Mouse (Mus musculus) kidney, adult 8-10 months (tissue): ENCODE results near the gene Mycn.

Experiments
- DNase-seq, 2 experiments: peaks; one replicate each; pipeline ENCODE4 v3.0.0; 2022

The Mycn gene

DNA sequence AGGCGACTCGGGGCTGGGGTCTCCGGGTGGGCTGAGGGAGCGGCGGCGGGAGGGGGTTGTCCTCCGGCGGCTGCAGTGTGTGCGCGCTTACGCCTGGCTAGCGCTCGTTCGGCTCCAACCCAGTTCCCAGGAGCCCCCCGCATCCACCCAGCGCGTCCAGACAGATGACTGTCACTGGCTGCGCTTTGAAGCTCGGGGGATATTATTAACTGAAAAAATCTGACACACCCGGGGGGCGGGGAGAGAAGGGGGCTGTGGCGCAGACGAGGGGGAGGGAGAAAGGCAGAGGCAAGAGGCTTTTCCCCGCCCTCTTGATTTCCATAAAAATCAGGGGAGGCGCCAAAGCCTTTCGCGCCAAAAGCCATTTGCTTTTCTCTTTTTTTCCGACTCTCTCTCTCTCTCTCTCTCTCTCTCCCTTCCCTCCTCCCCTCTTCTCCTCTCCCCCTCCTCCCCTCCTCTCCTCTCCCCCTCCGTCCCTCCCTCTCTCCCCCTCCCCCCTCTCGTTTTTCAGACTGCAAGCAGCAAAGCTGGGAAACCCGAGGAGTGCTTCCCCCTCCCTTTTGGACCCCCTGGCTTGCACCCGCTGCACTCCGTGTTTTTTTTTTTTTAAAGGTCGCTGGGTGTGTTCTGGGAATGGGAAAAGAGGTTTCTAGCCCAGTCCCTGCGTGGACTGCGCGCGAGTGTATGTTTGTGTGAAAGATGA is at the start of gene Mycn:
Mycn (minus strand) TSS at position 254 of the 703 bp plus-strand sequence.
- DNase-seq: peak; percentile 63 to 65

DNA sequence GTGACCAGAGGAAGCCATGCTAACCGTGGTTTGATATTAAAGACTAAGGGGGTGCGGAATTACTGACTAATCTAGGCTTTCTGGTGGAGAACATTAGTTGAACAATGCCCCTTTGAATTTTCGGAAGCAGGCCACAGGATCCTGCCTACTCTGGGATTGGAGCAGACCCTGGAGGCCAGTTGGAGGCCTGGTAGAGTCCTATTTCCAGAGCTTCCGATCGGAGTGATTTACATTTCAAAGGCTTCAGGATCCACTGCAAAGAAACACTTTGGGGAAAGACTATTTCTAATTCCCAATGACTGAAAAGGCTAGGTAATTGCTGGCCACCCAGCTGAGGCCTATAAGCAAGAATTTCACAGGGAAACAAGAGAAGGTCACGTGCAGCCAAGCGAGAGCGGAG is 45.7 kb upstream of the Mycn start:
- no peak for DNase-seq

DNA sequence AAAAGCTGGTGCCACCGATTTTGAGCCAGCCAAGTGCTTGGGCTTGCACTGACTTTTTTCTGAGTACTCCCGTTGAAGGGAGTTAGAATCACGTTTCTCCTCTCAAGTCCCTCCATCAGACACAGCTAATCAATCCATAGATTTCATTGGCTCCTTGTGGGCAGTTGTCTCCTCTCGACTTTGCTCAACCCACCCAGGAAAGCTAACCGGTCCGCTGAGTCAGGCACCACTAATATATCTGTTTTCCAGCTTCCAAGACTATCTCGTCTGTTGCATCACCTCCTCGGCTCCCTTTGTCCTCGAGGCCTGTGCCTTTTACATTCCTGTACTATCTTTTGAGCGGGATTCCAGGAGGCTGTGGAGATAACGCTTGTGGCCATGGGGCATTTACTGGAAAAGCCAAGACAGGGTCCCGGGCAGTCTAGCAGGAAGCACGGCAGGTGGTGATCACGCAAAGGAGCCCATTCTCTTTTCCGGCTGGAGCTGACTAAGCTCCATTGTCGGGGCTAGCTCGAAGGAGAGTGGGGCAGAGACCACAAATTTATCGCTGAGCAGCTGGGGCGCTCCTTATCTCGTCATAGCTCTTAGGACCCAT is 45.0 kb upstream of the Mycn start:
- no peak for DNase-seq

DNA sequence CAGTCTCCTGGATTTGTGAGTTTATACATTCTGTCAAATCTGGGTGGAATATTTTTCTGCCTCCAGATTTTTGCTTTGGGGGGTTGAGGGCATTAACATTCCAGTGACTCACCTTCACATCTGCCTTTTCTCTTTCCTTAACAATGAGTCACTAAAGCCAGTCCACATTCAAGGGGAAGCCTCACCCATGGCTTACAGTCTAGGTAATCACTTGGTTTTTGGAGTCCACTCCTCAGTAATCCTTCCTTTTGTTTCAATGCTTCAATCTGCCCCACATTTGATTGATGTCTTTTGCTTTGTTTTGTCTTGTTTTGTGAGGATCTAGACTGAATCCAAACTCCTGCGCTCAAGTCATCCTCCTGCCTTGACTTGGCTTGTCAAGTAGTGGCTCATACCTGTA is 41.3 kb upstream of the Mycn start:
- DNase-seq: no peak

DNA sequence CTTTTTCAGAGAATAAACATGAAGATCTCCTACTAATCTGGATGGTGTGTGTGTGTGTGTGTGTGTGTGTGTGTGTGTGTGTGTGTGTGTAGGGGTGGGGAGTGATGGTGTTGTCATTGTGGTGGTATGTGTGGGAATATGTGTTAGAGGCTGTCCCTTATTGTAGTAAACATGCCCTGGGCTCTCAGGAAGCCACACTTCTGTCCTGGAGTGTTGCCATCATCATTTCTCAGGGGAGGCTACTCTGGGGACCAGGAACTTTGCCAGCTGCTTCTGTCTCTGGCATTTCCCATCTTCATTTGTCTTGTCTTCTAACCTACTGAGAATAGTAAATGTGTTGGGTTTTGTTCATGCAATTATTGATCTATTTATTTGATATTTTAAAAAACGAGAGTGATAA is 33.7 kb upstream of the Mycn start:
- DNase-seq: peak; percentile 39 to 42

DNA sequence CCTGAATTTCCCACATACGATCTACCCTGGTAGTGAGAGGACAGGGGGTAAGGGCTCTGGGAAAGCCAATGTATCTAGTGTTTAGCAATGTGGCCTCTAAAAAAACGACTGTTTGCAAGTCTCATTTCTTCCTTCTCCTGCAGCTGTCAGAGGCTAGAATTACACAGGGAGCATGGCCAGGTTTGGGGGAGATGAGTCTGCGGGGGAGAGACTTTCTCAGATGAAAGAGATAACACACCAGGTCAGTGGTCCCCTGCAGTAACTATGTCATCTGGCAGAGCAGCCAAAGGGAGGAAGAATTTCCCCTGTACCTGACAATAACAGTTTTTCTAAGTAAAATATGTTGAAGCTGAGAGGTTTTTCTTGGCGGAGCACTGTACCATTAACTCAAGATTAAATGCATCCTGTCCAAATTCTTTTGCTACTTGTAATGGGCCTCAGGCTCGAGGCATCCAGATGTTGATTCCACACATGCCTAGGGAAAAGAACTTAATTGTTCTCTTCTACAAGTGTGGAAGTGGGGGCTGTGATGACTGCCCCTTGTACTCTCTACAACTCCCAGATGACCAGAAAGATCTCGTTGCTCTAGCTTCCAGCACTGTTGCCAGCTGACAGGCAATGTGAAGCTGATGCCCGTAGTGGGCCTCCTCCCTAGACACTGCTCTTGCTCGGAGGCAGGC is 31.2 kb upstream of the Mycn start:
- no peak for DNase-seq

DNA sequence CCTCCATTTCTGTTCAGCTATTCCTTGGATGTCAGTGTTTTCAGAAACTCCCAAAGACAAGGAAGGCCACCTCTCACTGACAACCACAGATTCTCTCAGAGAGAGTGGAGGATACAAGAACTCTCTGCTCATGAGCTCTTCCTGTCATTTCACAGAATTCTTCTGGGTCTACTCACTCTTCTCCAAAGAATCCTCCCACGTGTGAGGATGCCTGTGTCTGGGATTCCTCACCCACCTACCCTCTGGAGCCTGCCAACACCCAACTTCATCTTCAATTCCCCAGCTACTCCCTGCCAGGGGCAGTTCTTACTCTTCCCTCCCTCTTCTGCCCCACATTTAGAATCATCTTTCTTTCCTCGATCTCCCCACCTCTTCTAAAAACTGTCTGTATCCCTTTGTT is 26.2 kb upstream of the Mycn start:
- no peak for DNase-seq

DNA sequence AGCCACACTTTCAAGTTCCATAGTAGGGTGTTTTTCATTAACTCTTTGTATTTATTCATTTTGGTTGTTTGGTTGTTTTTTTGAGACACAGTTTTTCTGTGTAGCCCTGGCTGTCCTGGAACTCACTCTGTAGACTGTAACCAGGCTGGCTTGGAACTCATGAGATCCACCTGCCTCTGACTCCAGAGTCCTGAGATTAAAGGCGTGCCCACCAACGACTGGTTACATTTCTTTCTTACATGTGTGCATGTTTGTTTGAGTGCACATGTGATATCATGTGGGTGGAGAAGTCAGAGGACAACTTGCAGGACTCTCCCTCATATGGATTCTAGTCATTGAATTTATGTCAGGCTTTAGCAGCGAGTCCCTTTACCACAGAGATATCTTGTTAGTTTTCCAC is 23.1 kb upstream of the Mycn start:
- DNase-seq: no peak

DNA sequence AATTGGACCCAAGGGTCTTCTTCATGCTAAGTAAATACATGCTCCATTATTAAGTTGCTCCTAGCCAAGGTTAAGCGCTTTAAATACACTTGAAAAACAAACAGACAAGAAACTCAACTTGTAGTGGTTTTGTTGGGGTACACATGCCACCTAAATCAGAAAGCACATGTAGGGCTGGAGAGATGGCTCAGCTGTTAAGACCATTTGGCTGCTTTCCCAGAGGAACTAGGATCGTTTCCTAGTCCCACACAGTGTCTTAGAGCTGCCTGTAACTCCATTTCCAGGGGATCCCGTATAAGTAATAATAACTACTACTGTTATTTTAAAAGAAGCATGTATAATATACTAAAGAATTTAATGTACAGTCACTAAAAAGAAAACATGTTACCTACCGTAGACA is 5.9 kb upstream of the Mycn start:
- DNase-seq: no peak

DNA sequence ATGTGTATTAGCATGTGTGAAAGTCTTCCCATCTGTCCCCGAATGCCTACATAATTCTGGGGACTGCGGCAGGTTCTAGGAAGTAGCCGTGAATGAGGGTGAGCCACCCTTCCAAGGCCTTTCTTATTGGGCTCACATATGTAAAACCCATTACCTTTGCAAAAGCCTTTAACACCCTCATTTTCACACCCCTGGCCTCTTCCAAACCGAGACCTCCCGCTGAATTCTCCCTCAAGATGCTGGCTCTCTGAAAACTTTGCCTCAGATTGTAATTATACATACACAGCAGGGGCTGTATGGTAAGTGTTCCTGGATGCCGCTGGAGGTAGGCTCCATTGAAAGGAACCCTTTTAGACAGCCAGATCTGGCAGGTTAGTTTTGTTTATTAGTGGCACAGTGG is 1.6 kb upstream of the Mycn start:
- no peak for DNase-seq

DNA sequence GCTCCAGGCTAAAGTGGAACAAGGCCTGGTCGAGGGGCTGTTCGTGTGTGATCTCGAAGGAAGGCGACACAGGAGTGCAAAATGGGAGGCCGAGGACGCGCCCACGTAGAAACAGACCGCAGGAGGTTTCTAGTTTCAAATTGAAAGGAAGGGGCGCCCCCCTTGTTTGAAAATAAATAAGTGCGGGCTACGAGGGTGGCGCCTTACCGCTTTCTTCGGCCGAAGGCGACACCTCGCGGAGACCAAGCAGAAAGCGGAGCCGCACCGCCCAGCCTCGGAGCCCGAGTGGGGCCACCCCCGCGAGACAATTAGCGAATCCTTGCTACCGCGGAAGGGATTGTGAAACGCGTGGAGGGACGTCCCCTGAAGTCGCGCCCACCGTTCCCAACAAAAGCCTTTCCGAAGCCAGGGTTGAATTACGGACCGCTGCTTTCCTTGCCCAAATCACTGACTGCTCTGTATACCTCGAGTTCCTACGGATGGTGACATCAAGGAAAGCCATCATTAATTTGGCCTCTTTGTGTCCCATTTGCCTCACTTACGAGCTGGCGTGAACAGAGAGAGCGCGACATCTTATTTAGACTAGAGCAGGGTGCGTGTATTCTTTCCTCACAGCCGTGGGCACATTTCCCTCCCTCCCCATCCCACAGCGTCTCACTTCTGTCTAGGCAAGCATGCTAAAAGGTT is 793 bp upstream of the Mycn start:
- DNase-seq: peak; percentile 77 to 84

DNA sequence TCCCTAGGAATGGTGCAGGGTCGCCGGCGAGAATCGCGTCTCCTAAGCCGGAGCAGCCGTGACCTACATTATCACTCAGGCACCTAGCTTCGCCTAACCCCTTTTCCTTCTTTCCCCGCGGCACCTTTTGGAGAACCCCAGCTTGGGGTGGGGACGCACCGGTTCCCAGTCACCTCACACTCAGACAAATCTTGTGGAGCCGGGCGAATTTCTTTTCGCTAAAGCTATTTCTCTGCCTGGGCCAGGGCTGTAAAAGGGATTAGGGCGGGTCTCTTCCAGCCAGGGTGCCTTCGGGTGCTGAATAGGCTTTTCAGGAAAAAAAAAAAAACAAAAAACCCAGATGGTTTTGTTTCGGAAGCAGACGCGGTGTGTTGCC is 597 bp downstream of the Mycn start:
- DNase-seq: no peak

DNA sequence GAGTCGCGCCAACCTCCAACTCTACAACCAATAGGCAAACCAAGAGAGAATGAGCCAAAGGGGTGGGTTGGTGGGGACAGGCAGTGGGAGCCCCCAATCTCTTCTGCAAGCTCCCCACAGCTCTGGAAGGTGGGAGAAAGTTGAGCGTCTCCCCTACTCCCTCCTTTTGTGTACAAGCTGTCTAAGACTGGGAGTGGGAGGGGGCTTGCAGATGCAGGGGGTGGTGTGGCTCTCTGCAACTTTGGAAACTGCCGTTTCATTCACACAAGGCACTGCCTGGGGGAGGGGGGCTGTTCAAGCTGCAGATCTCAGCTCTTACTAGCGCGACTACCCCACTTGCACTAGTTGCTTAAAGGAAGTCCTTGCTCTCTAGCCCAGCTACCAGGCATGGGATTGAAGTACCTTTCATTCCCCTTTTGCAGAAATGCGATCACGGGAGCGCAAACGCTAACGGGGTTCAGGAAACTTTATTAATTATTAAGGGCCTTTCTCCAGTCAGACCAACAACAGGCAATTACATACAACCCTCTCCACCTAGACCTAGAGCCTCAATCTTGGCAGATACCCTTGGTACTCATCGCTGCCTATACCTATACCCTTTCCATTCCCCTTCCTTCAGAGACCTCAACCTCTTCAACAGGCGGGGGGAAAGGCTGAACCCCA is 1.1 kb downstream of the Mycn start:
- peak in 1 of 2 experiments; percentile 5 for DNase-seq

DNA sequence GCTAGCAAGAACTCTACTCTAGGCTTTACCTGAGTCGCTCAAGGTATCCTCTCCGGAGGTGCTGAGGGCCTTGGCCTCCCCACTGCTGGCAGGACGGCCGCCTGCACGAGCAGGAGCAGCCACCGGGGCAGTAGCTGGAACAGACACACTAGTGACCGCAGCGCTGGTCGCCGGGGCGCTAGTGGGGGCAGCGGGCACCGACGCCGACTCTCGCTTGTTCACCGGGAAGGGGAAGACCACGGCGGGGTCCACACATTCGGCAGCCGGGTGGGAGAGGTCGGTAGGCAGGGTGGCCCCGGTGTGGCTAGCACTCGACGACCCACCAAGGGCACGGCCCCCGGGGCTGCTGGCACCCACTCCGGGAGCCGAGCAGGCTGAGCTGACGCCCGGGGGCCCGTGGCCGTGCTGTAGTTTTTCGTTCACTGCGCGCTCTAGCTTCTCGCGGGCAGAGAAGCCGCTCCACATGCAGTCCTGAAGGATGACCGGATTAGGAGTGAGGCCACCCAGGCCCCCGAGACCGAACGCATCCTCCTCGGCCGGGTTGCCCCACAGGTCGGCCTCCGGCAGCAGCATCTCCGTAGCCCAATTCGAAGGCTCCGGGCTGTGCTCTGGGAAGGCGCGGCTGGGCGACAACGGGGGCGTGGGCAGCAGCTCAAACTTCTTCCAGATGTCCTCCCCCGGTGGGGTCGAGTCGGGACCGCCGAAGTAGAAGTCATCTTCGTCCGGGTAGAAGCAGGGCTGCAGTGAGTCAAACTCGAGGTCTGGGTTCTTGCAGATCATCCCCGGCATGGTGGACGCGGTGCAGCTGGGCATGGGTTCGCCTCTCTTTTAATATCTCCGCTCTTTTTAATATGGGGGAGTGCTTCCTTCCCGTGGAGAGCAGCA is 1.9 kb downstream of the Mycn start:
- DNase-seq: peak in 1 of 2 experiments; percentile 9

DNA sequence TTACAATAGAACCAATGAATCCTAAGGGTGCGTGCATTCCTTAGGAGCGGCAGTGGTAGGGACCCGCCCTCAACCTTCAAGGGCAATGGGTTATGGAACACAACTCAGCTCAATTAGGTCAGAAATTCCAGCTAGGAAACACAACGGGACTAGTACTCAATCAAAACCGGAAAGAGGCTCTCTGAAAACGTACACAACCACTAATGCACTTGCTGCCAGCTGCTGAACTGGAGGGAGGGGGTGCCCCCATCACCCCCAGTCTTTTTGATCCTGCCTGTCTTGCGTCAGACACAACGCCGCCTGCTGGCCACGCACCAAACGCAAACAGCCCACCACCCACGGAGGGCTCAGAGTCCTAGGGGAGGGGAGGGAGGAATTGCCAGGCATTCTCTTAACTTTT is 2.9 kb downstream of the Mycn start:
- peak; percentile 42 to 56 for DNase-seq

DNA sequence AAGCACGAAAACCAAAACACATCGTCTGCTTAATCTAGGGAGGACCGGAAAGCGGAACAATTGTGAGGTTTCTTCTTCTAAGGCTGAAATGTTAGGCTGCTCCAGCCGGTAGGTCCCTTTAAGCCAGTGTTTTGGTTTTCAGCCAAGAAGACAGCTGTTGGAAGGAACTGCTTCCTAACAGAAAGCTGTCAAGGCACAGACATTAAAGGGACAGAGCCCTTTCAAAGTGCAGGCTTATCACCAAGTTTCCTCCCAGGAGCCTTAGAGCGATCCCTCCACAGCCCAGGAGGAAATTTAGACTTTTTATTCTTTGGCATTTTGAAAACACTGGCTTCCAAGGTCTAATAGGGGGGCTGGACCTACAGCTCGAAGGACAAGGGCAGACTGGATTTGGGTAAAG is 3.4 kb downstream of the Mycn start:
- DNase-seq: peak; percentile 63 to 79

DNA sequence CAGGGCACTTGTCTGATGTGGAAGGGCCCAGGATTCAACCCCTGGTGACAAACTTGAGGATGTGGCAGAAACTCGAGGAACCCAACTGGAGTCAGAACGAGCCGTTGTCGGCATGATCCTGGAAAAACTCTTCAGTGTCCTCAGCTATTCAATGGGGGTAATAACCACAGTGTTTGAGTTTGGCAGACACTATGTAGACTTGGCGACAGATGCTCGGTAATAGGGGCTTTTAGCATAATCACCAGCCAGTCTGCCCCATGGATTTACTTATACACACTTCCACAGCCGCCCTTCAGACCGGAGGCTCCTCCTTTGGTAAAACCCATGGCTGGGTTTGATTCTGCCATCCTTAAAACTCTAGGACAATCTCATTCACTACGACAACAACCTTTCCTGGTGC is 4.0 kb downstream of the Mycn start:
- no peak for DNase-seq

DNA sequence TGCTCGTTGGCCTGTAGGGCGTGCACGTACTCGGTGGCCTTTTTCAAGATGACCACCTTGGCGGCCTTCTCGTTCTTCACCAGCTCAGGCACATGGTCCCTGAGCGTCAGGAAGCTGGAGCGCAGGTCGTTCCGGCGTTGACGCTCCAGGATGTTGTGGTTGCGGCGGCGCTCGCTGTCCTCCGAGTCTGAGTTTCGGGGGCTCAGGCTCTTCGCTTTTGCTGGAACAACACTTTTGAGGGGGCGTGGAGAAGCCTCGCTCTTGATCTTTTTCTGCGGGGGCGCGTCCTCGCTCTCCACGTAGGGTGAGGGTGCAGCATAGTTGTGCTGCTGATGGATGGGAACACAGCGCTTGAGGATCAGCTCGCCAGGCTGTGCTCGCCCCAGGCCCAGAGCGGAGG is 4.6 kb downstream of the Mycn start:
- DNase-seq: no peak

DNA sequence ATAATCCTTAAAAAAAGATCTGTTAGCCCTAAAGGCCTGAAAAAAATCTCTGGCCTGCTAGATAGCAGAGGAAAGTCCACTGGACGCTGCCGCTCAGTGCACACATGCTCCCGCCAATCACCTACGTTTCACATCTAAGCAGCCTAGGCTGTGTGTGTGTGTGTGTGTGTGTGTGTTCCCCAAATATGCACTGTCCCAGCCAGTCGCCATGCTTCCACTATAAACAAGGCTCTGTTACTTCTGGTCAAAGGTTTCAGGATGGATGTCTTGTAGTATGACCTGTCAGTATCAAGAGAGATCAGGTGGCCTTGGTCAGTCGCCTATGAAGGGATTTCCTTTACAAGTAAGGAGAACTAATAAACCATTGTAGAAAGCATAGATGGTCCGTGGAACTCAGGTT is 9.5 kb downstream of the Mycn start:
- DNase-seq: no peak

DNA sequence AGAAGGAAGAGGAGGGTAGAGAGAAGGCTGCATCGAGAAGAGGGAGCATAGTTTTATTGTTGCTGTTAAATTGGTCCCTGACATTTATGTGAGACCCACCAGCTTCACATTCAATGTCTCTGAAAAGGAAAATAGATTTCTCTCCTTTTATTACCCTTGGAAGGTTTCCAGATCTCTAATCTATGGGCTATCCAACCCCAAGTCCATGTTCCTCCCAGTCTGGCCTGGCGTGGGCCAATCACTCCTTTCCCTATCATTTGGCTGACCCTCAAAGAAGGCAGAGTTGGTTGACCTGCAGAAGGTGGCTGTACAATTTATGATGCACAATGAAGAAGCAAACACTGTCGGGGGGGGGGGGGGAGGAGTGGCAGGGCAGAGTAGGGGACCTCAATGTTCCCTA is 13.5 kb downstream of the Mycn start:
- no peak for DNase-seq

DNA sequence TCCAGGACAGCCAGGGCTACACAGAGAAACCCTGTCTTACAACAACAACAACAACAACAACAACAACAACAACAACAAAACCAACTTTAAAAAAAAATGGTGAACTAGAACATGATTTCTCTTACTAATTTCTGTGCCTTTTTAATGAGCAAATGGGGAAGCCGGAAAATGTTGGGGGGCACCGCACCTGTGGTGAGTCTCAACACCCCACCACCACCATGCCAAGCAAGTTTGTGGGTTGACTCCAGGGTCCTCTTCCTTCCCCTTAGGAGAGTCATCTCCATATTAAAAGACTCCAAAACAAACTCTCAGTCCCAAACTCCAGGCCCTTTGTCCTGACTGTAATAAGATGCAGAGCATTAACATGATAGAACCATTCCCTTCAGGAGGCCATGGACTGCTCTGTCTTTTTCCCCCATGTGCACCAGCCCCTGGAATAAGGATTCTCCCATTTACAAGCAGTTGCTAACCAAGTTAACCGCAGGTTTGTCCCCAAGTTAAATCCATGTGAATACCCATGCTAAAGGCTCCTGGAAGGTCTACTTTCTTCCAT is 14.7 kb downstream of the Mycn start:
- no peak for DNase-seq

DNA sequence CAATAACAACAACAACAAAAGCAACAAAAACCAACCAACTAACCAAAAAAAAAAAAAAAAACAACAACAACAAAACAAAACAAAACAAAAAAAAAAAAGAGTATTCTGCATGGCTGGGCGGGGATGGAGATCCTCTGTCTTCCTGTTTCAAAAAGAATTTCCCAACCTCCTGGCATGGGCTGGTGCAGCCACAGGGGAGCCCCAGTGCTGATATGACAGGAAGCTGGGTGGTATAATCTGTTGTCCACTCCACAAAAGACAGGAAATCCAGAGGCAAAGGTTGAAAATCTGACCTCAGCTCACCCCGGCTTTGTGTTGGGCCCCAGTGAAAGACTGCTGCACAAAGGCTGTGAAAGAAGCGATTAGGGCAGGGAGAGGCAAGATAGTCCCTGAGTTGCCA is 17.3 kb downstream of the Mycn start:
- no peak for DNase-seq
